Mouse (Mus musculus) megakaryocyte, adult 5-6 weeks (primary cell): ENCODE measurements around the gene Timm8a2. TPM values are rescaled to one million over a fixed set of nuclear protein-coding genes. Genes with fewer than 3 reads are reported as not detected.
"Not testable (repeated sequence)": the region's sequence is repeated elsewhere in the genome, so short reads cannot be mapped to it uniquely, and the experiment has no call there.

Experiments
- ATAC-seq: 2 replicates; pipeline ENCODE4 v1.8.0; 2016; ENCODE audit warnings: mild to moderate bottlenecking, inconsistent platforms; ENCODE audit not compliant: poor library complexity, severe bottlenecking
- total RNA-seq, 2 experiments: library from RNA; stranded (forward) in 1 of 2; stranded (reverse) in 1 of 2; fragments of 153-499, 151-499 nt in 1 of 2; fragments of 221-1000, 200-1000 nt in 1 of 2; gene quantifications; 2 replicates each; pipeline versions ENCODE4 v1.2.3 to v1.2.4; 2015 to 2017

Gene Timm8a2
- total RNA-seq, 2 experiments from 2014 or later = 0.18 TPM; not detected in 1

- no peak for ATAC-seq
Observed at GRCm38 (mm10) chr14:122056871-122057270, 22.4 kb downstream of the Timm8a2 start.

- ATAC-seq = peak; percentile 36
Observed at GRCm38 (mm10) chr14:122057941-122058346, 23.5 kb downstream of the Timm8a2 start.

- ATAC-seq = peak; percentile 80
Observed at GRCm38 (mm10) chr14:122060642-122061041, 26.2 kb downstream of the Timm8a2 start.

GRCm38 (mm10) chr14:122061376-122061775, 26.9 kb downstream of the Timm8a2 start:
- ATAC-seq = no peak

GRCm38 (mm10) chr14:122062411-122063090, 28.1 kb downstream of the Timm8a2 start:
- ATAC-seq = no peak

GRCm38 (mm10) chr14:122063599-122063998, 29.1 kb downstream of the Timm8a2 start:
- peak; percentile 20; the same call in 1 of the 2 replicates for ATAC-seq

- ATAC-seq = peak; percentile 58
Observed at GRCm38 (mm10) chr14:122064519-122064918, 30.0 kb downstream of the Timm8a2 start.

GRCm38 (mm10) chr14:122066243-122066642, 31.8 kb downstream of the Timm8a2 start:
- ATAC-seq = peak; percentile 60

- ATAC-seq = not testable (repeated sequence)
Observed at GRCm38 (mm10) chr14:122068036-122068435, 33.6 kb downstream of the Timm8a2 start.

- ATAC-seq = no peak
Observed at GRCm38 (mm10) chr14:122068801-122069695, 34.6 kb downstream of the Timm8a2 start.

- ATAC-seq = no peak
Observed at GRCm38 (mm10) chr14:122069948-122070347, 35.5 kb downstream of the Timm8a2 start.

- peak; percentile 52 for ATAC-seq
Observed at GRCm38 (mm10) chr14:122073422-122073821, 38.9 kb downstream of the Timm8a2 start.

- ATAC-seq = no peak
Observed at GRCm38 (mm10) chr14:122074360-122074759, 39.9 kb downstream of the Timm8a2 start.

GRCm38 (mm10) chr14:122075485-122076200, 41.2 kb downstream of the Timm8a2 start:
- no peak for ATAC-seq

GRCm38 (mm10) chr14:122077017-122077416, 42.5 kb downstream of the Timm8a2 start:
- ATAC-seq = no peak

- peak; percentile 87 for ATAC-seq
Observed at GRCm38 (mm10) chr14:122079428-122079827, 45.0 kb downstream of the Timm8a2 start.

GRCm38 (mm10) chr14:122079921-122080320, 45.4 kb downstream of the Timm8a2 start:
- ATAC-seq = no peak

GRCm38 (mm10) chr14:122081308-122081707, 46.8 kb downstream of the Timm8a2 start:
- ATAC-seq = no peak

- ATAC-seq = no peak
Observed at GRCm38 (mm10) chr14:122083499-122083898, 49.0 kb downstream of the Timm8a2 start.

- ATAC-seq = no peak
Observed at GRCm38 (mm10) chr14:122087956-122088355, 53.5 kb downstream of the Timm8a2 start.
